Mouse (Mus musculus): ENCODE measurements around the gene Foxj1. TPM values are rescaled to one million over a fixed set of nuclear protein-coding genes. Genes with fewer than 3 reads are reported as not detected.

The Foxj1 gene
- polyA plus RNA-seq, 1 experiment from 2014 or later = 2.5 TPM

DNA sequence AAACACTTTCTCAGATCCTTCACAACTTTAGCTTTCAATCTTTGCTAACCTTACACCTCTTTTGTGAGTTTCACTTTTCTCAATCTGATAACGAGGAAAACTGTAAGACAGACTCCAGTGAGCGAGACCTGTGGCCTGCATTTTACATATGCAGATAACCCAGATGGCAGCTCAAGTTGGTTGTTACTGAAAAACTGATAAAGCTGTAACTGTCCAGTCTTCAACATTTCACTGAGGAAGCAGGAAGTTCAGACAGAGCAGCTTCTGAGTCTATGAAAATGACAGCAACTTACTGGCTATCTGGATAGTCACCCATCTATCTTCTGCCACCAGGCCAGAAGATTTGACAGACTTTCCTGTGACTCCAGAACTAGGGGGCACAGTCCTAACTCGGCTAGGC, 25.6 kb downstream of the Foxj1 start:
- no peak overlapping the region for H3K9ac ChIP-seq (ENCODE audit: low read depth, low read length)
- 0 out of 2 replicates have a peak, but pooled peaks cover 6% of the 10 kb centered on the region for H3K4me1 ChIP-seq (replicated peaks; ENCODE audit: insufficient read depth, low read length)
- no peak overlapping the region for H3K4me2 ChIP-seq (ENCODE audit: low read length)
- no peak overlapping the region for H3K4me3 ChIP-seq (replicated peaks; ENCODE audit: low read depth, low read length)
- no peak overlapping the region for H3K27ac ChIP-seq
- no peaks in the 10 kb centered on the region for H3K27me3 ChIP-seq (ENCODE audit: insufficient read depth, low read length)
- no peak for DNase-seq (ENCODE audit: low spot score)
- H3K36me3 ChIP-seq (ENCODE audit: insufficient read depth, low read length) = 0 out of 2 replicates have a peak, but pooled peaks cover 4% of the 10 kb centered on the region
- no peak for TF ChIP-seq CTCF (IDR thresholded peaks at IDR 0.05; ENCODE audit: low read depth)
- whole genome bisulfite sequencing = 77% methylated on average over 3 of the region's 3 CpGs
- ATAC-seq (replicated peaks; ENCODE audit: low FRiP score, low read depth) = no peak
- no peaks in the 10 kb centered on the region for H3K9me3 ChIP-seq (replicated peaks; ENCODE audit: low read length)

DNA sequence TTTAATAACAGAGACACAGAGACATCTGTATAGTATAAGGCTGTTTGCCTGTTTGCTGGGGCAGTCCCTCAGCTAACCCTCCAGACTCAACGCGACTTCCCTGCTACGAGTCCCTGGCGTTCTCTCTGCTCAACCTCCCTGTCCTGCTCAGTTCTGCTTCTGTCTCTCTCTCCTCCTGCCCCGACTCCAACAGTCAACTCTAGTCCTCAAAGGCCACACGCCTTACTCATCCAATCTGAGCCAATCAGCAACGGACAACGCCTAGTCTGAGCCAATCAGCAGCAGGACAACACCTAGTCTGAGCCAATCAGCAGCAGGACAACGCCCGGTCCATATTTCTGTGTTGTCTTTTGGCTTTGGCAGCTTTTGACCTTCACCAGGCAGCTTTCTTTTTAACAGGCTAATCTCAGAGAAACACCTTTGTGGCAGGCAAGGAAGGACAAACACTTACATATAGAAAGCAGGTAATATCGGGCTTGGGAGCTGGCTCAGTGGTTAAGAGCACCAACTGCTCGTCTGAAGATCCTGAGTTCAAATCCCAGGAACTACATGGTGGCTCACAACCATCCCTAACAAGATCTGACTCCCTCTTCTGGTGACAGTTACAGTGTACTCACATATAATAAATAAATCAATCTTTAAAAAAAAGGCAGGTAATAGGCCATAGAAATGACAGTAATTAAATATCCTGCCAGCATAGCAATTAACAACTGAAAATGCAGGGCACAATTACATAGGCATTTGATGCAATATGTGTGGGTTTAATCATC, 27.3 kb downstream of the Foxj1 start:
- 0 out of 2 replicates have a peak, but pooled peaks have one; percentile 2 for TF ChIP-seq CTCF (IDR thresholded peaks at IDR 0.05; ENCODE audit: low read depth)
- no peak overlapping the region for H3K4me3 ChIP-seq (replicated peaks; ENCODE audit: low read depth, low read length)
- H3K9me3 ChIP-seq (replicated peaks; ENCODE audit: low read length) = no peaks in the 10 kb centered on the region
- H3K4me2 ChIP-seq (ENCODE audit: low read length) = no peak overlapping the region
- no peak overlapping the region for H3K27ac ChIP-seq
- ATAC-seq (replicated peaks; ENCODE audit: low FRiP score, low read depth) = no peak
- no peak overlapping the region for H3K9ac ChIP-seq (ENCODE audit: low read depth, low read length)
- no peak for DNase-seq (ENCODE audit: low spot score)
- peaks cover 10% of the 10 kb centered on the region for H3K36me3 ChIP-seq (ENCODE audit: insufficient read depth, low read length)
- H3K4me1 ChIP-seq (replicated peaks; ENCODE audit: insufficient read depth, low read length) = 0 out of 2 replicates have a peak, but pooled peaks cover 6% of the 10 kb centered on the region
- no peaks in the 10 kb centered on the region for H3K27me3 ChIP-seq (ENCODE audit: insufficient read depth, low read length)
- 93% methylated on average over 12 of the region's 12 CpGs for WGBS

- Histone ChIP-seq H3K4me2 (ENCODE audit: low read length) (peak within 1 kb of the TSS; percentile 89), H3K27me3 (ENCODE audit: insufficient read depth, low read length) (no peaks in the 10 kb centered on the region), H3K9ac (ENCODE audit: low read depth, low read length) (peak within 1 kb of the TSS; percentile 83), H3K9me3 (replicated peaks; ENCODE audit: low read length) (no peaks in the 10 kb centered on the region), H3K36me3 (ENCODE audit: insufficient read depth, low read length) (peaks cover 16% of the 10 kb centered on the region), H3K4me3 (replicated peaks; ENCODE audit: low read depth, low read length) (peak within 1 kb of the TSS; percentile 69), H3K4me1 (replicated peaks; ENCODE audit: insufficient read depth, low read length) (0 out of 2 replicates have a peak, but pooled peaks cover 6% of the 10 kb centered on the region), H3K27ac (peak within 1 kb of the TSS; percentile 26; the same call in 1 of the 2 replicates)
- WGBS = 81% methylated on average over 10 of the region's 10 CpGs
- ATAC-seq (replicated peaks; ENCODE audit: low FRiP score, low read depth) (peak; percentile 31; the same call in 1 of the 2 replicates), DNase-seq (ENCODE audit: low spot score) (no peak)
- TF ChIP-seq CTCF (IDR thresholded peaks at IDR 0.05; ENCODE audit: low read depth) = no peak
Observed at GRCm38 (mm10) chr11:116307019-116307725, 28.0 kb downstream of the Foxj1 start, which contains the start of gene Exoc7. TSS of gene Exoc7 (minus strand) at chr11:116307233.

DNA sequence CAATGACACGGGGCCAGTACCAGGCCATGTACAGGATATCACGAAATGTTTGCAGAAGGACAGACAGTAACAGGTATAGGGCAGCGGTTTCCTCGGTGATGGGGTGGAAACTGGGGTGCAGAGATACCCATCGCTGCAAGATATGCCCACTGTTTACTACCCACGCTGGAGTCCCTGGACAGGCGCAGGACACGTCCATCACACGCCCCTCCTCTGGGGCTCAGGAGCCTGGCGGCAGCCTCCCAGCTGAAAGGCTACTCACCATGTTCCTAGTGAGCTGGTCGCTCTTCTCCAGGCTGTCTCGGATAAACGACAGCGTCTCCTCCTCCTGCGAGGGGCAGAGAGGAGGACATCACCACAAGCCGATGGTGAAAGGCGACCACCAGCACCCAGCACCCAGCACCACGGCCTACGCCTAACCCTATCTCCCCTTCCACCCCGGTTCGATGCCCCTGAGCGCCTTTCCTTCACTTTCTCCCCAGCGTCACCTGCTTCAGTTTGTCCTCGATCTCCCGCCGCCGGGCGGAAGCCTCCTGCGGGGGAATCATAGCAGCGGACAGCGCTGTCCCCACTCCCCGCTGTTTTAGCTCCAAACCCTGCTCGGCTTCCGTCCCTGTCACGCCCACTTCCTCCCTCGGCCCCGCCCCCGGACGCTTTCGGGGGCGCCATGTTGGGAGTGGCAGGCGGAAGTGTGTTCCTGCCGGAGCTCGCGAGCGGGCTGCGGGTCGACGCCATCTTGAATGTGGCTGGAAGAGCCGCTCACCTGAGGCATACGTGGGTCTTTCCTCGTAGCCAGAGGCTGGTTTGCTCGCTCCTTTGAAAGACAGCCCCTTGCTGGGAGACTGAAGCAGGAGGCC, 28.8 kb downstream of the Foxj1 start:
- peak; percentile 92 for ATAC-seq (replicated peaks; ENCODE audit: low FRiP score, low read depth)
- 1% methylated on average over 52 of the region's 53 CpGs for WGBS
- H3K27ac ChIP-seq = peak overlapping the region; percentile 26; the same call in 1 of the 2 replicates

DNA sequence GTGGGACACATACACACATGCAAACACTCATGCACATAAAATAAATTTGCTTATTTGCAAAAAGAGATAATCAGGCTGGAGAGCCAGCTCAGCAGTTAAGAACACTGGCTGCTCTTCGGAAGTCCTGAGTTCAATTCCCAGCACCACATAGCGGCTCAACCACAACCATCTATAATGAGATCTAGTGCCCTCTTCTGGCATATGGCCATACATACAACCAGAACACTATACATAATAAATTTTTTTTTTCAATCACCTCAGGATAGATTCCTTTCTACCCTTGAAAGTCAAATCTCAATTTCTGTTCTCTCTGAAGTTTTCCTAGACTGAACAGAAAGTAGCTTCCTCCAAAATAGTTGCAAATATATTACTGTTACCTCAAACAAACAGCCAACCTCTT, 29.8 kb downstream of the Foxj1 start:
- H3K4me1 ChIP-seq (replicated peaks; ENCODE audit: insufficient read depth, low read length) = 0 out of 2 replicates have a peak, but pooled peaks cover 6% of the 10 kb centered on the region
- no peaks in the 10 kb centered on the region for H3K27me3 ChIP-seq (ENCODE audit: insufficient read depth, low read length)
- peaks cover 21% of the 10 kb centered on the region for H3K36me3 ChIP-seq (ENCODE audit: insufficient read depth, low read length)
- ATAC-seq (replicated peaks; ENCODE audit: low FRiP score, low read depth) (no peak), DNase-seq (ENCODE audit: low spot score) (no peak)
- no peaks in the 10 kb centered on the region for H3K9me3 ChIP-seq (replicated peaks; ENCODE audit: low read length)
- TF ChIP-seq CTCF (IDR thresholded peaks at IDR 0.05; ENCODE audit: low read depth) = peak; percentile 21; the same call in 1 of the 2 replicates
- H3K4me2 ChIP-seq (ENCODE audit: low read length) = peak overlapping the region; percentile 89
- WGBS = 100% methylated on average over 2 of the region's 2 CpGs
- peak overlapping the region; percentile 69; the same call in 1 of the 2 replicates for H3K4me3 ChIP-seq (replicated peaks; ENCODE audit: low read depth, low read length)
- no peak overlapping the region; the same call in 1 of the 2 replicates for H3K9ac ChIP-seq (ENCODE audit: low read depth, low read length)
- no peak overlapping the region for H3K27ac ChIP-seq

More for the DNA sequence above, 28.8 kb downstream of the Foxj1 start:
- peak overlapping the region; percentile 89 for H3K4me2 ChIP-seq (ENCODE audit: low read length)
- H3K9me3 ChIP-seq (replicated peaks; ENCODE audit: low read length) = no peaks in the 10 kb centered on the region
- peak overlapping the region; percentile 83 for H3K9ac ChIP-seq (ENCODE audit: low read depth, low read length)
- 0 out of 2 replicates have a peak, but pooled peaks cover 6% of the 10 kb centered on the region for H3K4me1 ChIP-seq (replicated peaks; ENCODE audit: insufficient read depth, low read length)
- TF ChIP-seq CTCF (IDR thresholded peaks at IDR 0.05; ENCODE audit: low read depth) = no peak
- H3K27me3 ChIP-seq (ENCODE audit: insufficient read depth, low read length) = no peaks in the 10 kb centered on the region
- H3K4me3 ChIP-seq (replicated peaks; ENCODE audit: low read depth, low read length) = peak overlapping the region; percentile 69
- peak; percentile 96 for DNase-seq (ENCODE audit: low spot score)
- H3K36me3 ChIP-seq (ENCODE audit: insufficient read depth, low read length) = peaks cover 18% of the 10 kb centered on the region
